Mouse (Mus musculus) myocyte (in vitro differentiated cells): Measurements from ENCODE around the gene Rcc2. TPM values are rescaled to one million over a fixed set of nuclear protein-coding genes. Genes with fewer than 3 reads are reported as not detected.

Source experiments
- H3K27me3 ChIP-seq: one replicate; pipeline ENCODE4 v1.6.1; 2011; ENCODE audit not compliant: control insufficient read depth, insufficient read depth, insufficient read length
- H3K36me3 ChIP-seq: one replicate; pipeline ENCODE4 v1.6.1; 2011; ENCODE audit not compliant: control insufficient read depth, insufficient read depth
- H3K4me2 ChIP-seq: one replicate; pipeline ENCODE4 v1.6.1; 2011; ENCODE audit warnings: low read depth, control low read depth
- H3K4me3 ChIP-seq: one replicate; pipeline ENCODE4 v1.5.1; 2011; ENCODE audit warnings: mild to moderate bottlenecking, control low read depth, moderate library complexity
- H3K79me2 ChIP-seq: one replicate; pipeline ENCODE4 v1.6.1; 2011; ENCODE audit not compliant: control insufficient read depth, insufficient read depth
- H3ac ChIP-seq: one replicate; pipeline ENCODE4 v1.6.1; 2011; ENCODE audit not compliant: control insufficient read depth, insufficient read length
- CEBPB ChIP-seq: IDR thresholded peaks from 2 replicates; pipeline ENCODE4 v1.6.1; 2011; ENCODE audit warnings: mild to moderate bottlenecking, moderate library complexity; ENCODE audit not compliant: poor library complexity, insufficient read depth, severe bottlenecking
- E2F4 ChIP-seq: IDR thresholded peaks from one replicate; pipeline ENCODE4 v1.6.1; 2011; ENCODE audit warnings: mild to moderate bottlenecking, control low read depth, moderate library complexity; ENCODE audit not compliant: insufficient read depth
- MAX ChIP-seq: IDR thresholded peaks from one replicate; pipeline ENCODE4 v1.6.1; 2011; ENCODE audit warnings: low read depth, mild to moderate bottlenecking, control low read depth
- MYOD1 ChIP-seq, 3 experiments: IDR thresholded peaks; one replicate each; pipeline ENCODE4 v1.6.1; 2011; ENCODE audit warnings: control low read depth in 2 of 3, low read depth in 2 of 3, mild to moderate bottlenecking in 2 of 3, moderate library complexity in 1 of 3; ENCODE audit not compliant: insufficient read length in 2 of 3, control insufficient read depth in 1 of 3
- MYOG ChIP-seq, 3 experiments: IDR thresholded peaks; one replicate each; pipeline ENCODE4 v1.6.1; 2011; ENCODE audit warnings: control low read depth in 2 of 3, low read depth in 2 of 3, mild to moderate bottlenecking in 2 of 3; ENCODE audit not compliant: insufficient read length in 2 of 3, control insufficient read depth in 1 of 3, insufficient read depth in 1 of 3
- POLR2A ChIP-seq: IDR thresholded peaks from one replicate; pipeline ENCODE4 v1.6.1; 2011; ENCODE audit warnings: low read depth, mild to moderate bottlenecking, control low read depth, moderate library complexity; ENCODE audit not compliant: insufficient read length
- POLR2AphosphoS2 ChIP-seq: IDR thresholded peaks from one replicate; pipeline ENCODE4 v1.6.1; 2011; ENCODE audit warnings: low read depth, control low read depth; ENCODE audit not compliant: insufficient read length
- REST ChIP-seq: IDR thresholded peaks from one replicate; pipeline ENCODE4 v1.6.1; 2011; ENCODE audit warnings: mild to moderate bottlenecking, control low read depth, moderate library complexity; ENCODE audit not compliant: insufficient read depth, insufficient read length
- SRF ChIP-seq: IDR thresholded peaks from one replicate; pipeline ENCODE4 v1.6.1; 2011; ENCODE audit warnings: low read depth; ENCODE audit not compliant: control insufficient read depth, insufficient read length
- TCF12 ChIP-seq: IDR thresholded peaks from one replicate; pipeline ENCODE4 v1.6.1; 2011; ENCODE audit warnings: mild to moderate bottlenecking, control low read depth; ENCODE audit not compliant: poor library complexity, insufficient read depth, severe bottlenecking
- TCF3 ChIP-seq: IDR thresholded peaks from one replicate; pipeline ENCODE4 v1.6.1; 2011; ENCODE audit warnings: low read depth, control low read depth; ENCODE audit not compliant: insufficient read length
- USF1 ChIP-seq: IDR thresholded peaks from one replicate; pipeline ENCODE4 v1.6.1; 2011; ENCODE audit warnings: low read depth, mild to moderate bottlenecking, control low read depth, moderate library complexity
- polyA plus RNA-seq: library from polyadenylated mRNA; unstranded; fragments of >200 nt; fragmentation: generic; extraction: Trizol; gene quantifications from one replicate; pipeline ENCODE4 v1.2.1, GENCODE M21; 2012; ENCODE audit warnings: missing spikeins

Rcc2 gene
- polyA plus RNA-seq, 1 experiment = 167 TPM

DNA sequence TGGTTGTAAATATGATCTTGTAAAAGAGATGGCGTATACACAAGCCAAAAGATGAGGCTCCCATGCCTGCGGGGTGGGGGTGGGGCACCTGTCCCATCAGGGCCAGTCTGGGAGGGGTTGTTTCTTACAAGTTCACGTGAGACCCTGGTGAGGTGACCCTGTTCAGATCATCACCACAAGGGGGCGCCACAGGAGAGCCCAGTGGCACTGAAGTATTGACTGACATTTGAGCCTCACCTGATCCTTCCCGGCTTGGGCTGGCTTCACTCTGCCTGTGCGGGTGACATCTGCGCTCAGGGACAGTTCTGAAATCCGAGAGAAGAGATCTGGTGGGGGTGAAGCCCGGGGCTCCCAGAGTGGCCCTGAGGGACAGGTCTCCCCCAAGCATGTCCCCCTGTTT is 62.8 kb downstream of the Rcc2 start:
- no peak overlapping the region for H3ac ChIP-seq
- TF ChIP-seq POLR2A = no peak
- no peak for TF ChIP-seq TCF12
- no peak for TF ChIP-seq TCF3
- TF ChIP-seq MAX = no peak
- TF ChIP-seq USF1 = no peak
- TF ChIP-seq SRF = no peak
- TF ChIP-seq POLR2AphosphoS2 = no peak
- H3K4me2 ChIP-seq = no peak overlapping the region
- no peak overlapping the region for H3K4me3 ChIP-seq
- no peaks in the 10 kb centered on the region for H3K79me2 ChIP-seq
- no peaks in the 10 kb centered on the region for H3K36me3 ChIP-seq
- peaks cover 14% of the 10 kb centered on the region for H3K27me3 ChIP-seq

DNA sequence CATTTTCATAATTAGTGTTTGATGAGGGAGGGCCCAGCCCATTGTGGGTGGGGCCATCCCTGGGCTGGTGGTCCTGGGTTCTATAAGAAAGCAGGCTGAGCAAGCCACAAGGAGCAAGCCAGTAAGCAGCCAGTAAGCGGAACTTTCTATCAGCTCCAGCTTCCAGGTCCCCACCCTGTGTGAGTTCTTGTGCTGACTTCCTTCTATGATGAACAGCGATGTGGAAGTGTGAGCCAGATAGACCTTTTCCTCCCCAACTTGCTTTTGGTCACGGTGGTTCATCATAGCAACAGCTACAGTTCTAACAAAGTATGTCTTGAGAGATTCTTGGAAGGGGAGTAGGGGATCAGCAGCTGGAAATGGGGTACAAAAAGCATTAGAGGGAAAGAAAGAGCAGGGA is 65.6 kb downstream of the Rcc2 start:
- Histone ChIP-seq H3K79me2 (no peaks in the 10 kb centered on the region), H3K36me3 (no peaks in the 10 kb centered on the region), H3K4me2 (no peak overlapping the region), H3K27me3 (peaks cover 2% of the 10 kb centered on the region), H3ac (no peak overlapping the region), H3K4me3 (no peak overlapping the region)
- no peak for TF ChIP-seq REST
- TF ChIP-seq MYOG (IDR thresholded peaks at IDR 0.05; ENCODE audit: control insufficient read depth in 1 of 3, insufficient read depth in 1 of 3, insufficient read length in 2 of 3, low read depth in 2 of 3) = no peak
- no peak for TF ChIP-seq POLR2AphosphoS2
- no peak for TF ChIP-seq USF1
- no peak for TF ChIP-seq MAX
- TF ChIP-seq CEBPB = no peak
- no peak for TF ChIP-seq TCF12
- TF ChIP-seq SRF = no peak

DNA sequence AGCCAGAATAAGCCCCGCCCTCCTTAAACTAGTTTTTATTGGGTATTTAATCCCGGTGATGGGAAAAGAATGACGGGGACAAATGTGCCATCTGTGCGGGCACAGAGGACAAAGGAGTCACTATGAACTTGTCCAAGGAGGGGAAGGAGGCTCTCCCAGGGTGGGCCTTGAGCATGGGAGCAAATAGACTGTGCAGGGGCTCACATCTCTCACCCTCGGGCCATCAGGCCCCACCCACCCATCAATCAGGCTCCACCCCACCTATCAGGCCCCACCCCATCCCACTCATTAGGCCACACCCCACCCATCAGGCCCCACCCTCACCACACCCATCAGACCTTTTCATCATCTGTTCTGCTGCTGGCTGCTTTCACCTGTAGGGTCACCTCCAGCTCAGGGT is 68.6 kb downstream of the Rcc2 start:
- Histone ChIP-seq H3K36me3 (no peaks in the 10 kb centered on the region), H3ac (no peak overlapping the region), H3K27me3 (no peaks in the 10 kb centered on the region), H3K79me2 (no peaks in the 10 kb centered on the region), H3K4me2 (no peak overlapping the region), H3K4me3 (no peak overlapping the region)
- TF ChIP-seq REST (no peak), MYOG (IDR thresholded peaks at IDR 0.05; ENCODE audit: control insufficient read depth in 1 of 3, insufficient read depth in 1 of 3, insufficient read length in 2 of 3, low read depth in 2 of 3) (no peak), TCF12 (no peak), E2F4 (no peak), CEBPB (no peak), POLR2A (no peak), USF1 (no peak), POLR2AphosphoS2 (no peak)

DNA sequence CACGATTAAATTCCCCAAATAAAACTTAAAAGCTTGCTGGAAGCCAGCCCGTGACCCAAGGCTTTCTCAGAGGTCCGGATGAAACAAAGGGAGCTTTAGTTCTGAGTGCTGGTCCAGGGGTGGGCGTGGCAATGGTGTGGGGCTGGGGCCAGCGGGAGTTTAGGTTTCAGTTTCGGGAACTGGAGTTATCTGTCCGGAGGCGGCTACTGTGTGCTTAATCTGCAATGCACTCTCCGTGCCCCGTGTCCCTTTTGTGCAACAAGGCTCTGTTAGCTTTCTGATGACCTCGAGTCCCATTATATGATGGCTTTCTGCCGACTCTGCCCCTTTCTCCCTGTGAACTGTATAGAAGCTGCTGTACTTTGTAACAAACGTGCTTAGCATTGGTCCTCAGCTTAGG is 70.1 kb downstream of the Rcc2 start:
- Histone ChIP-seq H3ac (no peak overlapping the region), H3K4me2 (peak overlapping the region; percentile 87), H3K4me3 (peak overlapping the region; percentile 18), H3K36me3 (no peaks in the 10 kb centered on the region), H3K27me3 (no peaks in the 10 kb centered on the region), H3K79me2 (no peaks in the 10 kb centered on the region)
- TF ChIP-seq SRF (no peak), MYOG (IDR thresholded peaks at IDR 0.05; ENCODE audit: control insufficient read depth in 1 of 3, insufficient read depth in 1 of 3, insufficient read length in 2 of 3, low read depth in 2 of 3) (no peak), MYOD1 (IDR thresholded peaks at IDR 0.05; ENCODE audit: control insufficient read depth in 1 of 3, insufficient read length in 2 of 3, low read depth in 2 of 3) (no peak), TCF12 (no peak), CEBPB (no peak), TCF3 (no peak), POLR2AphosphoS2 (no peak), MAX (no peak), REST (no peak), POLR2A (no peak), E2F4 (no peak), USF1 (no peak)

DNA sequence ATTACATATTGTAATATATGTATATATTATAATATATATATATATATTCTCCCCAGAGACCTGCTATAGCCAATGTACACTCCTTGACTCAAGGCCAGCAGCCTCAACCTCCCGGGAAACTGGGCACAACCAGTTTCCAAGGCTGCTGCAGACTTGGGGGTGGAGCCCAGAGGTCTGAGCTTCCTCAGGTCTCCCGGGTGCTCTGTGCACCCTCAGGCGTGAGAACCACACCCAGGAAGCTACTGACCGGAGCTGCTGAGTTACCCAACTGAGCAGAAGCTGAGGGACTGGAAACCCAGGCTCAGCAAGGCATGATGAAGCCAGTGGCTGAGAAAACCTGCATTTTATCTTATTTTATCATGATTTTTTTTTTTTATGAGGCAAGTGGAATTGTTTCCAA is 70.8 kb downstream of the Rcc2 start:
- H3K4me3 ChIP-seq = peak overlapping the region; percentile 18
- no peaks in the 10 kb centered on the region for H3K36me3 ChIP-seq
- H3K4me2 ChIP-seq = peak overlapping the region; percentile 45
- H3K27me3 ChIP-seq = no peaks in the 10 kb centered on the region
- no peaks in the 10 kb centered on the region for H3K79me2 ChIP-seq
- no peak for TF ChIP-seq POLR2A
- no peak for TF ChIP-seq TCF12
- TF ChIP-seq SRF = no peak
- no peak for TF ChIP-seq MYOD1 (IDR thresholded peaks at IDR 0.05; ENCODE audit: control insufficient read depth in 1 of 3, insufficient read length in 2 of 3, low read depth in 2 of 3)
- TF ChIP-seq E2F4 = no peak
- TF ChIP-seq REST = no peak
- TF ChIP-seq USF1 = no peak
- TF ChIP-seq MAX = no peak
- no peak for TF ChIP-seq MYOG (IDR thresholded peaks at IDR 0.05; ENCODE audit: control insufficient read depth in 1 of 3, insufficient read depth in 1 of 3, insufficient read length in 2 of 3, low read depth in 2 of 3)
- no peak for TF ChIP-seq POLR2AphosphoS2
- TF ChIP-seq TCF3 = no peak
- TF ChIP-seq CEBPB = no peak
- H3ac ChIP-seq = no peak overlapping the region

Other genes starting within 250 kb of the Rcc2 start
- 34.7 TPM for gene Arhgef10l, start 34.5 kb upstream of the Rcc2 start, polyA plus RNA-seq
- gene Padi6, start 42.1 kb downstream of the Rcc2 start, polyA plus RNA-seq = 0.20 TPM
- gene Padi4, start 73.7 kb downstream of the Rcc2 start, polyA plus RNA-seq = 1.4 TPM
- 2.8 TPM for gene Padi3, start 110.1 kb downstream of the Rcc2 start, polyA plus RNA-seq
- gene Padi1, start 145.2 kb downstream of the Rcc2 start, polyA plus RNA-seq = 0.06 TPM
- 20.7 TPM for gene Padi2, start 205.8 kb downstream of the Rcc2 start, polyA plus RNA-seq